Comparison of ENCODE assay signal across 12 mouse cellular contexts in genomic region chr3:130128564-130128963, GRCm38 (mm10). TPM values are rescaled to one million over a fixed set of nuclear protein-coding genes. Genes with fewer than 3 reads are reported as not detected.
DNase-seq lines count a peak whose midpoint lies in the region; ATAC-seq lines count a peak whose summit lies in the region.
"Had no signal": no experiment of that assay in that cellular context is flagged by ENCODE, and none has a peak within 500 bp of the region (broad histone marks: within the 10 kb centered on the region; RNA-seq: fewer than 3 reads in every experiment).

No protein-coding gene starts in this region.

- no peak overlapping the region for H3K4me3 ChIP-seq in kidney, embryonic 16.5 days (ENCODE audit: low read length)
- H3K4me3 ChIP-seq: liver, embryonic 15.5 days had no signal

- 81% methylated on average over 11 of the region's 11 CpGs for WGBS in kidney, embryonic 16.5 days

- H3K27ac ChIP-seq in kidney, embryonic 16.5 days (ENCODE audit: low read length): no peak overlapping the region
- H3K27ac ChIP-seq: liver, embryonic 15.5 days had no signal

- ATAC-seq in kidney, embryonic 16.5 days (ENCODE audit: low FRiP score, low TSS enrichment): no peak

- H3K4me2 ChIP-seq in kidney, embryonic 16.5 days (replicated peaks; ENCODE audit: low read depth, low read length): no peak overlapping the region
- H3K4me2 ChIP-seq: liver, embryonic 15.5 days had no signal

- DNase-seq in cerebellum, postnatal 10 days: peak; percentile 53 to 58
- no peak for DNase-seq in cerebellum, adult 11-12 months
- peak; percentile 13 for DNase-seq in lung, postnatal 10 days
- DNase-seq in lung, postnatal 36 days: no peak
- peak; percentile 37 to 41 for DNase-seq in layer of hippocampus, postnatal 36 days
- DNase-seq in right cerebral cortex, postnatal 4 days: peak; percentile 35
- DNase-seq in gastrocnemius, adult 18-20 months (ENCODE audit: low spot score): no peak
- DNase-seq: heart, adult 11 months; thymus, postnatal 25 days had no signal

- H3K36me3 ChIP-seq in kidney, embryonic 16.5 days (ENCODE audit: insufficient read depth, low read length): no peaks in the 10 kb centered on the region
- H3K36me3 ChIP-seq: G1E; liver, embryonic 15.5 days had no signal

- no peaks in the 10 kb centered on the region for H3K9me3 ChIP-seq in kidney, embryonic 16.5 days (ENCODE audit: low read length)
- H3K9me3 ChIP-seq: liver, embryonic 15.5 days had no signal

- no peaks in the 10 kb centered on the region for H3K27me3 ChIP-seq in kidney, embryonic 16.5 days (ENCODE audit: insufficient read depth, low read length)
- H3K27me3 ChIP-seq: liver, embryonic 15.5 days had no signal

- no peak overlapping the region for H3K9ac ChIP-seq in kidney, embryonic 16.5 days (replicated peaks; ENCODE audit: low read length)
- H3K9ac ChIP-seq: liver, embryonic 15.5 days had no signal

- H3K4me1 ChIP-seq in kidney, embryonic 16.5 days (ENCODE audit: insufficient read depth, low read length): no peaks in the 10 kb centered on the region
- H3K4me1 ChIP-seq: liver, embryonic 15.5 days had no signal

RNA-seq across cellular contexts. Expression of gene Col25a1, which starts 2.7 kb away (rescaled TPM):
- total RNA-seq in layer of hippocampus, postnatal 36 days (2021): 10 to 100 TPM; 77.6 to 79.5 TPM
- polyA plus RNA-seq in kidney, embryonic 16.5 days (2015; fragmentation: Nextera tagmentation; extraction: Ambion mirVana): 4.2 and 4.9 TPM in 2 replicates
- under 1 TPM; 0.09 to 0.17 TPM for total RNA-seq in gastrocnemius, adult 18-20 months (2021)
- polyA plus RNA-seq: G1E had no signal

Comparison
In these comparisons a context has a peak if more than half of its experiments do, and no peak if none do; other contexts are left out.
1. DNase-seq: peak in cerebellum, postnatal 10 days (2 of 2), lung, postnatal 10 days (single experiment), layer of hippocampus, postnatal 36 days (2 of 2) and right cerebral cortex, postnatal 4 days (single experiment); none in cerebellum, adult 11-12 months (single experiment), lung, postnatal 36 days (single experiment) and gastrocnemius, adult 18-20 months (single experiment).
2. RNA of gene Col25a1, which starts 2.7 kb away (total RNA-seq): 77.6 to 79.5 TPM in layer of hippocampus, postnatal 36 days; 0.09 to 0.17 TPM in gastrocnemius, adult 18-20 months; every median in the first group is over 10 times any median in the second.